Mouse (Mus musculus): ENCODE measurements around the gene Proz.
"Not testable (repeated sequence)": the region's sequence is repeated elsewhere in the genome, so short reads cannot be mapped to it uniquely, and the experiment has no call there.

The Proz gene

GRCm38 (mm10) chr8:13060441-13061150 is at the start of gene Proz:
Gene Proz, plus strand, starts transcription at chr8:13060914.
- no peak for DNase-seq (ENCODE audit: low read depth)

GRCm38 (mm10) chr8:13019560-13019959 is 41.2 kb upstream of the Proz start:
- DNase-seq (ENCODE audit: low read depth), result no peak

GRCm38 (mm10) chr8:13021830-13022229 is 38.9 kb upstream of the Proz start:
- DNase-seq (ENCODE audit: low read depth), result no peak

GRCm38 (mm10) chr8:13025487-13026224 is 35.1 kb upstream of the Proz start, which contains the start of gene F7:
Gene F7, plus strand, starts transcription at chr8:13026034.
- no peak for DNase-seq (ENCODE audit: low read depth)

GRCm38 (mm10) chr8:13027615-13028014 is 33.1 kb upstream of the Proz start:
- DNase-seq (ENCODE audit: low read depth), result no peak

- peak; percentile 29 for DNase-seq (ENCODE audit: low read depth)
Measured at GRCm38 (mm10) chr8:13028482-13028881, 32.2 kb upstream of the Proz start.

- no peak for DNase-seq (ENCODE audit: low read depth)
Measured at GRCm38 (mm10) chr8:13036346-13036812, 24.3 kb upstream of the Proz start.

GRCm38 (mm10) chr8:13037015-13037414 is 23.7 kb upstream of the Proz start, which contains the start of gene F10:
Gene F10, plus strand, starts transcription at chr8:13037308.
- DNase-seq (ENCODE audit: low read depth), result no peak

GRCm38 (mm10) chr8:13037569-13037968 is 23.1 kb upstream of the Proz start:
- DNase-seq (ENCODE audit: low read depth), result no peak

- no peak for DNase-seq (ENCODE audit: low read depth)
Measured at GRCm38 (mm10) chr8:13039054-13039453, 21.7 kb upstream of the Proz start.

- DNase-seq (ENCODE audit: low read depth), result no peak
Measured at GRCm38 (mm10) chr8:13041459-13041858, 19.3 kb upstream of the Proz start.

GRCm38 (mm10) chr8:13047652-13048051 is 13.1 kb upstream of the Proz start:
- no peak for DNase-seq (ENCODE audit: low read depth)

GRCm38 (mm10) chr8:13050550-13050949 is 10.2 kb upstream of the Proz start:
- DNase-seq (ENCODE audit: low read depth), result no peak

- DNase-seq (ENCODE audit: low read depth), result no peak
Measured at GRCm38 (mm10) chr8:13057351-13057750, 3.4 kb upstream of the Proz start.

GRCm38 (mm10) chr8:13063112-13063511 is 2.4 kb downstream of the Proz start:
- no peak for DNase-seq (ENCODE audit: low read depth)

GRCm38 (mm10) chr8:13073255-13073654 is 12.5 kb downstream of the Proz start:
- DNase-seq (ENCODE audit: low read depth), result no peak

GRCm38 (mm10) chr8:13075044-13075443 is 14.3 kb downstream of the Proz start:
- DNase-seq (ENCODE audit: low read depth), result no peak

GRCm38 (mm10) chr8:13075579-13075978 is 14.9 kb downstream of the Proz start:
- not testable (repeated sequence) for DNase-seq (ENCODE audit: low read depth)

- DNase-seq (ENCODE audit: low read depth), result no peak
Measured at GRCm38 (mm10) chr8:13077542-13077941, 16.8 kb downstream of the Proz start.

- peak; percentile 72 for DNase-seq (ENCODE audit: low read depth)
Measured at GRCm38 (mm10) chr8:13104691-13105086, 44.0 kb downstream of the Proz start.

- peak; percentile 91 for DNase-seq (ENCODE audit: low read depth)
Measured at GRCm38 (mm10) chr8:13105087-13105881, 44.6 kb downstream of the Proz start, which contains the start of the genes Pcid2 and Cul4a. Gene Pcid2, minus strand, starts transcription at chr8:13105459. Gene Cul4a, plus strand, starts transcription at chr8:13105621.

- no peak for DNase-seq (ENCODE audit: low read depth)
Measured at GRCm38 (mm10) chr8:13105908-13106551, 45.3 kb downstream of the Proz start.
